Mouse (Mus musculus) liver, embryonic 15.5 days (tissue): ENCODE measurements around the gene Lce1l. TPM values are rescaled to one million over a fixed set of nuclear protein-coding genes. Genes with fewer than 3 reads are reported as not detected.

Experiments
- polyA plus RNA-seq: library from polyadenylated mRNA; unstranded; fragments of >200 nt; fragmentation: Nextera tagmentation; extraction: Ambion mirVana; gene quantifications from 2 replicates; pipeline ENCODE4 v1.2.1, GENCODE M21; 2015

The Lce1l gene
- polyA plus RNA-seq, 1 experiment from 2014 or later = not detected

Other genes with a start within 250 kb of the Lce1l start
- not detected in 2 replicates for gene 2210017I01Rik, start 243.8 kb downstream of the Lce1l start, polyA plus RNA-seq
- gene Lce6a, start 229.6 kb downstream of the Lce1l start, polyA plus RNA-seq = 0.15 TPM in 1 of 2 replicates, not detected in the other
- not detected in 2 replicates for gene Lce1a1, start 203.0 kb downstream of the Lce1l start, polyA plus RNA-seq
- not detected in 2 replicates for gene Lce1b, start 194.4 kb downstream of the Lce1l start, polyA plus RNA-seq
- not detected in 2 replicates for gene Lce1a2, start 181.0 kb downstream of the Lce1l start, polyA plus RNA-seq
- gene Lce1c, start 172.0 kb downstream of the Lce1l start, polyA plus RNA-seq = not detected in 2 replicates
- not detected in 2 replicates for gene Lce1d, start 164.1 kb downstream of the Lce1l start, polyA plus RNA-seq
- not detected in 2 replicates for gene Lce1e, start 142.2 kb downstream of the Lce1l start, polyA plus RNA-seq
- not detected in 2 replicates for gene Lce1f, start 130.9 kb downstream of the Lce1l start, polyA plus RNA-seq
- not detected in 2 replicates for gene Gm38119, start 112.2 kb downstream of the Lce1l start, polyA plus RNA-seq
- not detected in 2 replicates for gene Lce1g, start 98.9 kb downstream of the Lce1l start, polyA plus RNA-seq
- gene Lce1h, start 86.2 kb downstream of the Lce1l start, polyA plus RNA-seq = not detected in 2 replicates
- not detected in 2 replicates for gene Lce1i, start 72.4 kb downstream of the Lce1l start, polyA plus RNA-seq
- gene Lce1j, start 60.8 kb downstream of the Lce1l start, polyA plus RNA-seq = not detected in 2 replicates
- gene Lce1k, start 43.4 kb downstream of the Lce1l start, polyA plus RNA-seq = not detected in 2 replicates
- not detected in 2 replicates for gene Kprp, start 24.0 kb downstream of the Lce1l start, polyA plus RNA-seq
- gene 2310050C09Rik, start 18.9 kb upstream of the Lce1l start, polyA plus RNA-seq = not detected in 2 replicates
- gene Lce3a, start 74.9 kb upstream of the Lce1l start, polyA plus RNA-seq = not detected in 2 replicates
- gene Lce3b, start 81.7 kb upstream of the Lce1l start, polyA plus RNA-seq = not detected in 2 replicates
- gene Lce3c, start 93.2 kb upstream of the Lce1l start, polyA plus RNA-seq = not detected in 2 replicates
- not detected in 2 replicates for gene Lce3d, start 106.1 kb upstream of the Lce1l start, polyA plus RNA-seq
- gene Lce3e, start 115.8 kb upstream of the Lce1l start, polyA plus RNA-seq = not detected in 2 replicates
- not detected in 2 replicates for gene Lce3f, start 140.9 kb upstream of the Lce1l start, polyA plus RNA-seq
- gene Crct1, start 164.4 kb upstream of the Lce1l start, polyA plus RNA-seq = not detected in 2 replicates
- not detected in 2 replicates for gene Lce1m, start 167.8 kb upstream of the Lce1l start, polyA plus RNA-seq
- not detected in 2 replicates for gene Gm4858, start 217.5 kb upstream of the Lce1l start, polyA plus RNA-seq